Mouse (Mus musculus) heart, adult 2 months (tissue): ENCODE data around the gene Gramd2.
"Not testable (repeated sequence)": the region's sequence is repeated elsewhere in the genome, so short reads cannot be mapped to it uniquely, and the experiment has no call there.

Source experiments
- CTCF ChIP-seq: fragments of 200-600 bp; IDR thresholded peaks from 2 replicates; pipeline ENCODE4 v1.8.1; 2022; ENCODE audit warnings: antibody characterized with exemption, mild to moderate bottlenecking, moderate library complexity
- POLR2A ChIP-seq: fragments of 200-500 bp; IDR thresholded peaks from 2 replicates; pipeline ENCODE4 v1.6.1; 2011; ENCODE audit warnings: mild to moderate bottlenecking, low read depth, low read length, control low read depth; ENCODE audit not compliant: insufficient read depth

DNA sequence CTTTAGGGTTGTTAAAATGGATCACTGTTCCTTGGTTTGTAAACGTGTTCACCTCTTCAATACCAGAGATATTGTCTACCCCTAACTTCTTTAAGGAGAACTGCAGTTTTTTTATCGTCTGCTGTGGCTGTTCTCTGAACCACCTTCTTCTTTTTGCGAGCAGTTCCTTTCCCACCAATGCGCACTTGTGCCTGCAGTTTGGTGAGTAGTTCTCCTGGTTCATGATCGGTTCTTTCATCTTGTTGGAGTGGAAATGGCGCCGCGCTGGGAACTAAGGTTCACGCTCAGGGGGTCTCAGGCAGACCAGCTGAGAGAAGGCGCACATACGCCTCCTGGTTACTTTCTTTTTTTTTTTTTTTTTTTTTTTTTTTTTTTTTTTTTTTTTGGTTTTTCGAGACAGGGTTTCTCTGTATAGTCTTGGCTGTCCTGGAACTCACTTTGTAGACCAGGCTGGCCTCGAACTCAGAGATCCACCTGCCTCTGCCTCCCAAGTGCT lies 87.1 kb downstream of the Gramd2 start:
- not testable (repeated sequence) for TF ChIP-seq CTCF, POLR2A
